Mouse (Mus musculus): Measurements from ENCODE around the gene Myd88.
"Not testable (repeated sequence)": the region's sequence is repeated elsewhere in the genome, so short reads cannot be mapped to it uniquely, and the experiment has no call there.

Gene Myd88

GRCm38 (mm10) chr9:119340909-119341816 lies at the start of gene Myd88:
Myd88 (minus strand) TSS chr9:119341411.
- DNase-seq (ENCODE audit: low read depth, low spot score) = peak; percentile 95

DNA sequence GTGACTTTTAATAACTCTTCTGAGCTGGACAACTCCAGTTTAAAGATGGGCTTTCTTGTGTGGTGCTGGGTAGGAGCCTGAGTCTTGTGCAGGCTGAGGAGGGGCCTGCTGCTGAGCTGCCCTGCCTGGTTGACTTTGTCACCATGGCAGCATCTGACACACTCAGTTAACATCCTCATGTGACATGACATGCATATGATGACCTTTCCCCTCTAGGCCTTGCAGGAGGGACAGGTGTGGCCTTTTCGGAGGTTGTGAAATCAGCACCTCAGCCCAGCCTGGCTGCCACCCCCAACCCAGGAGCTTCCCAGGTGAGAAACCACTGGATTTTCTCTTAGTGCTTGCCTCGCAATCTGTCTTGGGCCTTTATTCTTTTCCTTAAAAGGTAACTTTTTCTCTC lies 49.0 kb upstream of the Myd88 start:
- DNase-seq (ENCODE audit: low read depth, low spot score) = no peak

DNA sequence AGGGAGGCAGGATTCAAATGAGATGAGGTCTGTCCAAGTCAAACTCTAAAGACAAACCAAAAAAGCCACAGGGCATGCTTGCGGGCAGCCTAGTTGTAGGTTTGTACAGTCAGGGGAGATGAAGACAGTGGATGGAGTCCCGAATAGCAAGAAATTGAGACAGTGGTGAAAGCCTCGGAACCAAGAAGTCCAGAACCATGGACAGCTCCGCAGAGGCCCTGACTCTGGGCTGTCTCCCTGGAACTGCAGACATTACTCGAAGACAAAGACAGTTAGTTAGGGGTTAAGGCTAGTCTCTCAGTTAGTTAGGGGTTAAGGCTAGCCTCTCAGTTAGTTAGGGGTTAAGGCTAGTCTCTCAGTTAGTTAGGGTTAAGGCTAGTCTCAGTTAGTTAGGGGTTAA lies 47.7 kb upstream of the Myd88 start:
- peak; percentile 61 for DNase-seq (ENCODE audit: low read depth, low spot score)

DNA sequence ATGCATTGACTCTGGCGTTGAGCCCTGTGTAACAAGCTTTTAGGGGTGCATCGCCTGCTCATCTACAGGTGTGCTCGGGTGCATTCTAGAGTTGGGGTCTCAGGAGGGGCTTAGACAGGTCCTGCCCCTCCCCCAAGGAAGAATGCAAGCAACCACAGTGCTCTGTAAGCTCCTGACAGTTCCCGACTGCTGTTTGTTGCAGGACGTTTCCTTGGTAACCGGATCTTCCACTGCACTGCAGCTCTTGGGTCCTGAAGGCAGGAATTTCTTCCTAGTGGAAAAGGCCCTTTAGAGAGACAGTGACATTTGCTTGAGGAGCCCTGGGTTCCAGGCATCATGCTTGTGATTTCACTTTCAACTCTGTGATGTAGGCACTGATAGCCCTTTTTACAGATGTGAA lies 41.4 kb upstream of the Myd88 start:
- DNase-seq (ENCODE audit: low read depth, low spot score) = no peak

- DNase-seq (ENCODE audit: low read depth, low spot score) = no peak
Observed at GRCm38 (mm10) chr9:119378231-119378630, 37.0 kb upstream of the Myd88 start.

DNA sequence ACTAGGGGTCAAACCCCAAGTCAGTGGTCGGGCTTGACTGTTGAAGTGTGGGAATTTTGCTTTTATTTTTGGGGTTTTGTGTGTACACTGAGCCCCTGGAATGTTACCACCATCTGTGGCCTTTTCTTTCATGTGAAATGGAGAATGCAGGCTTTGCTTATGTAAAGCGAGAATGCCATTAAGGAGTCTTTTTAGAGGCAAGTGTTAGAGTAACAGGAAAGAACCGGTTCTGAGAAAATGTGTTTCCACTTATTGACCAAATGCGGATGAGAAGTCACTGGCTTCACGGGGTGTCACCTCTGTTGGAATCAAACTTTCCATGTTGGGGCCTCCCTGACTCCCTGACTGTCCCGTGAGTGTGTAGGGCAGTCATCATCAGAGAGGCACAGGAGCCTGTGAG lies 34.3 kb upstream of the Myd88 start:
- DNase-seq (ENCODE audit: low read depth, low spot score) = no peak

DNA sequence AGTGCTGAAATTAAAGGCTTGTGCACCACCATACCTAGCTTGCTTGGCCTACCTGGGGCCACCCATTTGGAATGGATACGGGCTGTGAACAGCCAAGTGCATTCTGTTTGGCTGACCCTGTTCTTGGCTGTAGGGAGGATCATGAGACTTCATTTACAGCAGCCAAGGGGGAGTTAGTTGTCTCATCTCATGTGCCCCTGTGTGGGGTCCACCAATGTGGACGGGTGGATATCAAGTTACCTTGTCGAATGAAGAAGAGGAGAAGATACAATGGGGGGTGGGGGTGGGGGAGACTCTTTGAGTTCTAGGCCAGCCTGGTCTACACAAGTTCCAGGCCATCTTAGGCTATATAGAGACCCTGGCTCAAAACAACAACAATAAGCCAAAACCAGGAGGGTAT lies 33.8 kb upstream of the Myd88 start:
- no peak for DNase-seq (ENCODE audit: low read depth, low spot score)

DNA sequence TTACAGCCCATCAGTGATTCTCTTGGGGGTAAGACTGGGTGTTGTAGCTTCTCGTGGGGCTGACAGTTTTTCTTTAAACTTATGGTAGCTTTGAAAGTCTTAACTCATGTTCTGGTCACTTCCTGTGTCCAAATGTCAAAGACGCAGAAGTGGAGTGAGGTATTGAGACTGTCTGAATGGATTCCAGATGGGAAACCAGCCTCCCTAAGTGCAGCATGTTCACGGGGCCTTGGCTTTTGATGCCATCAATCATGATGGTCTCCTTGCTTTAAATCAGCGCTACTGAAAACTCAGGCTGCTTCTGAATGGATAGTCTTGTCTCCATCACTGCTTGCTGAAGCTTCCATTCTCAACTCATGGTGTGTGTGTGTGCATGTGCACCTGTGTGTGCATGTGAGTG lies 30.0 kb upstream of the Myd88 start:
- DNase-seq (ENCODE audit: low read depth, low spot score) = no peak

DNA sequence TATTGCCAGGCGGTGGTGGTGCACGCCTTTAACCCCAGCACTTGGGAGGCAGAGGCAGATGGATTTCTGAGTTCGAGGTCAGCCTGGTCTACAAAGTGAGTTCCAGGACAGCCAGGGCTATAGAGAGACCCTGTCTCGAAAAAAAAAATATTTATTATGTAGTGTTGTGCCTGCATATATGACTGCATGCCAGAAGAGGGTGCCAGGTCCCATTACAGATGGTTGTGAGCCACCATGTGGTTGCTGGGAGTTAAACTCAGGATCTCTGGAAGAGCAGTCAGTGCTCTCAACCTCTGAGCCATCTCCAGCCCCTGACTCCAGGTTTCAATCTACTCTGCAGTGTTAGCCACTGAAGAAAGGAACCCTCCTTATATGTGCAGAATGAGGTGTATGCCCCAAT lies 29.6 kb upstream of the Myd88 start:
- DNase-seq (ENCODE audit: low read depth, low spot score) = not testable (repeated sequence)

DNA sequence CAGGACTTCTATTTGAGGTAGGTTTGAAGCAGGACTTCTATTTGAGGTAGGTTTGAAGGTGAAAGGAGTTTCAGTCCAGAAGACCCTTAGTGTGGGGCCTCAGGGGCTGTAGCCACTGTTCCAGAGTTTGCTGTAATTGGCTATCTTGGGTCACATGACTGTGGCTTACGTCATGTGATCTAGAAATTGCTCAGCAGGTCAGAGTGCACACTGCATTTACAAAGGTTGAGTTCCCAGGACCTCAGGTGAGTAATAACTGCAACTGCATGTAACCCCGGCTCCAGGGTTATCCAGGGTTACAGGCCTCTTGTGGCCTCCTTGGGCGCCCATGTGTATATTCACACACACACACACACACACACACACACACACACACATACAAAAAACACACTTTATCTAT lies 27.2 kb upstream of the Myd88 start:
- no peak for DNase-seq (ENCODE audit: low read depth, low spot score)

- DNase-seq (ENCODE audit: low read depth, low spot score) = no peak
Observed at GRCm38 (mm10) chr9:119365284-119365683, 24.1 kb upstream of the Myd88 start, which contains the start of gene Slc22a14. Slc22a14 (minus strand) TSS chr9:119365553.

- no peak for DNase-seq (ENCODE audit: low read depth, low spot score)
Observed at GRCm38 (mm10) chr9:119363229-119363628, 22.0 kb upstream of the Myd88 start.

GRCm38 (mm10) chr9:119361416-119361815 lies 20.2 kb upstream of the Myd88 start:
- no peak for DNase-seq (ENCODE audit: low read depth, low spot score)

DNA sequence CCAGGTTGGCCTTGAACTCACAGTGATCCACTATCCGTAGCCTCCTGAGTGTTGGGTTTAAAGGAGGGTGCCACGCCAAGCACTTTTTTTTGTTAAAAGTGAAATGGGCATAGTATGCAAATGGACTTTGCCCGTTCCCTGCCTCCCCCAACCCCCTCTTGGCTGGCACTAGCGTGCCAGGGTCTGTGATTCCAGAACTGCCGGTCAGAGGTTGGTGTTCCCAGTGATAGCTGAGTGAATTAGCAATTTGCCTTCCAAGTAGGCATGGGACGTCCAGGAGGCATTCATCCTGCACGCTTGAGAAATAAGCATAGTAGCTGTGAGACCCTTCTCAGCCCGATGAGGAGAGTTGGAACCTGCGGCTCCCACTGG lies 16.8 kb upstream of the Myd88 start:
- DNase-seq (ENCODE audit: low read depth, low spot score) = no peak

- DNase-seq (ENCODE audit: low read depth, low spot score) = peak; percentile 84
Observed at GRCm38 (mm10) chr9:119357331-119358057, 16.3 kb upstream of the Myd88 start, which contains the start of gene Xylb. Xylb (plus strand) TSS chr9:119357381.

DNA sequence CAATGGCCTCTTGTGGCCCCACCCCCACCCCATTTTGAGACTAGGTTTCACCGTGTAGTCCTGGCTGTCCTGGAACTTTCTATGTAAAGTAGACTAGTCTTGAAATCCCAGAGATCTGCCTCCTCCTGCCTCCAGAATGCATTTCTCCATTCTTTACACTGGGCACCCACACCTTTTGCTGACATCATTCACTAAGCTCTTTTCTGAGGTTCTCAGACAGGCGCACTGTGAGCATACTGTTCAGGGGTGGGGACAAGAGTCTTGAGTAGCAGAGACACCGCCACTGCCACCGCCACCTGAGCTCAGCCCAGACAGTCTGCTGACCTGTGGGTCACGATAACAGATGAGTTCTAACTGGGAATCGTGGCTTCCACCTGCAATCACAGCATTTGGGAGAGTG lies 14.7 kb upstream of the Myd88 start:
- DNase-seq (ENCODE audit: low read depth, low spot score) = no peak

DNA sequence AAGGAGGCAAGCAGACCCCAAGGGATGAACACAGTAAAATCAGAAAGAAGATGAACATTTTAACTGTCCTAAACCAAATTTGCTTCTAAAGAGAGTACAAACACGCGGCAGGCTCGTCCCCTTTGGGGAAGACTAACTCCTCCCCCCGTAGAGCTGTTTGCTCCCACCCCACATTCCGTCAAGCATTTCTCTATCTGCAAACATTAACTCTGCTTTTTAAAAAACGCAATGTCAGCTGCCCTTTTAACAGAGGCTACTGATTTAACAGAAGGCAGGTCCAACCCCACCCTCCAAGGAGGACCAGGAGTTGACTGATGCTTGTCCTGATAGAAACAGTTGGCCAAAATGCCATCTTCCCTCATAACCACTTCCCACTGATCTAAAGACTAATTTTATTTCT lies 12.7 kb upstream of the Myd88 start:
- DNase-seq (ENCODE audit: low read depth, low spot score) = no peak

DNA sequence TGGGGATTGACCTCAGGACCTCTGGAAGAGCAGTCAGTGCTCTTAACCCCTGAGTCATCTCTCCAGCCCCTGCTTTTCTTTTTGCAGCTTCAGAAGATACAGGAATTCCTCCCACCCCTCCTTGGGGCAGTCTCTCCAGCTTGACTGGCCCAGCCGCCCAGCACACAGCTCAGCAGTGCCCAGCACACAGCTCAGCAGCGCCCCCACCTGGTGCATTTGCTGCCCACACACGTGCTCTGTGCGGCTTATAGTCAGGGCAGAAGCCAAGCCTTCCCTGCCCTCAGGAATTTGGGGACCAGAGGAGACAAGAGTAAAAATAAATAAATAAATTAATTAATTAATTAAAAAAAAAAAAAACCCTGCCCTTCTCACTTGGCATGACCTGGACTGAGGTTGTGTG lies 10.8 kb upstream of the Myd88 start:
- peak; percentile 62 for DNase-seq (ENCODE audit: low read depth, low spot score)

DNA sequence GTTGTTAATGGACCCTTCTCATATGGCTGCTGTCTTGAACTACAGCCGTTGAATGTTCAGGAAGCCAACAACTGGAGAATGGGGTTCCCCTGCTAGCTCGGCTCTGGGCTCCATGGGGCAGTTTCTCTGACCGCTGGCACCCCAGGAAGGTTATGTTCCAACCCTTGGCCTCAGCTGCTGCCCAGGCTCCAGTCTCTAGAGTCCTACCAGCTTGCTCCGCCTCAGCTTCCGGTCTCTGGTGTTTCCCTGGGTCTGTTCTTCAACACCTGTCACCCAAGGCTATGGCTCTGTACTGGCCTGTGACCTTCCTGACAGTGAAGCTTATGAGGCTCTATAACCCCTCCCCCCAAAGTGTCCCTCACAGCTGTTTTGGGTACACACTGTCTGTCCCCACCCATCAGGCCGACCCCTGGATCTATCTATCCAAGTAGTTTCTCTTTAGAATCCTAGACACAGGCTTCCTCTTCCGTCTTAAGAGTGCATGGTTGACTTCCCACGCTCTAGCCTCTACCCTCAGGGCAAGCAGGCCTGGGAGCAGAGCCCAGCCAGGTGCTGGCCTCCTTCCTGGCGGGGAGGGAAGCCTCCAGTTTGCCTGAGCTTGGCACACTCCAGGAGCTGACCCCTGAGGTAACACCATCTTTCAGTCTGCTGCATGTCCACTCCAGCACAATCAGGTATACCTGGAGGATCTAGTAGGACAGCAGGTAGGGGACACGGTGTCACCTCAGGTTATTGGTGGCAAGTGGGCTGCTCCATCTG lies 9.9 kb upstream of the Myd88 start:
- no peak for DNase-seq (ENCODE audit: low read depth, low spot score)

GRCm38 (mm10) chr9:119350531-119350930 lies 9.3 kb upstream of the Myd88 start:
- DNase-seq (ENCODE audit: low read depth, low spot score) = no peak

DNA sequence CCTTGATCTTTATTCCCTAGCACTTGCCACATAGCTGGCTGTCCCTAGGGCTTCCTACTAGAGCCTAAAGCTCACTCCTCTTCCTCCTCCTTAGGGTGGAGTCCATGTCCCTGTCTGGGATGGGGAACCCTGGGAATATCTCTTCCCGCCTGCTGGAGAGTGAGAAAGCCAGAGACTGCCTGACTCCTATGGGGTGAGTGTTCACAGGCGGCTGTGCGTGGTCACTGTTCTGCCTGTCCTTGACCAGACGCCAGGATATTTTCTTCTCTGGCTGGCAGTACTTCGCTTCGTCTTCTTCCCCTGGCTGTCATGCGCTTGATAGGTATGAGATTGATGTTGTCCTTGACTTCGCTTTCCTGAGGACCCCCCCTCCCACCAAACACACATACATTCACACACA lies 5.2 kb upstream of the Myd88 start:
- no peak for DNase-seq (ENCODE audit: low read depth, low spot score)

- no peak for DNase-seq (ENCODE audit: low read depth, low spot score)
Observed at GRCm38 (mm10) chr9:119342728-119343127, 1.5 kb upstream of the Myd88 start.

Data from forelimb bud, embryonic 11.5 days (tissue).